Mouse (Mus musculus) c-Kit-positive CD71-positive TER-119-positive erythroid progenitor cells, embryonic 14.5 days (primary cell): ENCODE measurements around the gene Gtf2h4.
A peak's percentile ranks its signal among the peaks of the same experiment; 100 is the strongest.

Experiments
- DNase-seq: peaks from one replicate; pipeline ENCODE4 v3.0.0-alpha.2; 2013; ENCODE audit warnings: low spot score

Gtf2h4 gene

DNA sequence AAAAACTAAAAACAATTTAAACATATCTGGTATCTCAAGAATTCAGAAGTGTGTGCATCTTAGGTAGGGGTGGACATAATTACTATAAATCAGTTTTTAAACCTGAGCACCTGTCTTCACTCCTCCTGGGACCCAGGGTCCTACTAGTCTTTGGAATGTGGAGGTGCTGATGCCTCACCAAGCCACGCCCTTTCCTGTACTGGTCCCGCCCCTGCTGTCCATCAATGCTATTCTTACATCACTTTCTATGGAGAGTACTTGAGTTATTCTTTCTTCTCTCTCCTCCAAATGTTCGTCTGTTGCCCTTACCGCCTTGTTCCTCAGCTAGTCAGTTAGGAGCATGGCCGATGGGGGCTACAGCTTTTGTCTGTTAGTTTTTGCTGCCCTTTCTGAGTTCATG is 37.2 kb downstream of the Gtf2h4 start:
- DNase-seq: no peak

DNA sequence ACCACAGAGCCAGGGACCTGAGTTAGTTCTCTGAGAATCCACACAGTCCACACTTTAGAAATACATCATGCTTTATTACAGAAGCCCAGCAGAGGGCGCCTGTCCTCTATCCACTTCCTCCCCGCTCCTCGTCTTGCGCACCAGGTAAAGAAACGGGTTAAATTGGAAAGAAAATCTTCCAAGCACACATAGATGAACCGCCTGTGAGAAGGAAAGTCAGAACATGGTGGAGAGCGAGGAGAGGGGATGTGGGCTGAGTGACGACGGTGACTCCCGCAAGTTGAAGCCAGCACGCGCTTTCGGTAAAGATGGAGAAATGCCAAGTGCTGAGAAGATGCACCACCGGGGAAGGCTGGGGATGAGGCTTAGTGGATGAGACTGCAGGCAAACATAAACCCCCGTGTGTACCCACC is 37.8 kb downstream of the Gtf2h4 start:
- peak; percentile 56 for DNase-seq

DNA sequence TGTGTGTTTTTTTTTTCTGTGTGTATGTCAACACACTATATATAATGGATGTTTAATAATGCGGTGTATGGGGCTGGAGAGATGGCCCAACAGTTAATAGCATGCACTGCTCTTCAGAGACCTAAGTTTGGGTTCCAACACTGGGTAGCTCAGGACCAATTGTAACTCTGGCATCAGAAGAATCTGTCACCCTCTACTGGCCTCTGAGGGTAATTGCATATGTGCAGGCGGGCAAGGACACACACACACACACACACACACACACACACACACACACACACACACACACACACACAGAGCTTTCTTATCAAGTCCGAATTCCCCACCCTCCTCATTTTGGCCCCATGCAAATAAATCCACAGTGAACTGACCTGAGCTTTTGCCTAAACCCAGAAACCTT is 38.3 kb downstream of the Gtf2h4 start:
- DNase-seq: no peak

GRCm38 (mm10) chr17:35633992-35634391 is 39.5 kb downstream of the Gtf2h4 start:
- no peak for DNase-seq

GRCm38 (mm10) chr17:35626537-35626936 is 47.0 kb downstream of the Gtf2h4 start, which contains the start of gene Gm9573:
Gm9573 (minus strand) TSS chr17:35626637.
- no peak for DNase-seq
